Mouse (Mus musculus) MEL (cell line): ENCODE measurements around the gene Klf12. TPM values are rescaled to one million over a fixed set of nuclear protein-coding genes. Genes with fewer than 3 reads are reported as not detected.

Source experiments
- DNase-seq: peaks from one replicate; pipeline ENCODE4 v3.0.0; 2011; ENCODE audit warnings: low read depth, low spot score
- H3K27ac ChIP-seq: 2 replicates; pipeline ENCODE4 v1.5.1; 2012; ENCODE audit warnings: low read depth, mild to moderate bottlenecking, control low read depth, low read length, moderate library complexity; ENCODE audit not compliant: control insufficient read depth
- H3K27me3 ChIP-seq, 2 experiments: fragments of 150-350 bp in 1 of 2; sonication (generic) in 1 of 2; 2 replicates each; pipeline ENCODE4 v1.6.1; 2012; ENCODE audit warnings: low read length in 2 of 2, mild to moderate bottlenecking in 2 of 2, improper control_type of control experiment in 1 of 2, moderate library complexity in 1 of 2; ENCODE audit not compliant: insufficient read depth in 2 of 2, control insufficient read depth in 1 of 2
- H3K36me3 ChIP-seq, 2 experiments: 2 replicates each; pipeline ENCODE4 v1.6.1; 2012 to 2014; ENCODE audit warnings: low read length in 2 of 2, improper control_type of control experiment in 1 of 2, inconsistent platforms in 1 of 2, mild to moderate bottlenecking in 1 of 2; ENCODE audit not compliant: insufficient read depth in 2 of 2, control insufficient read depth in 1 of 2
- H3K4me1 ChIP-seq, 2 experiments: fragments of 150-350 bp in 1 of 2; sonication (generic) in 1 of 2; 2 replicates each; pipeline ENCODE4 v1.6.1; 2012; ENCODE audit warnings: low read length in 2 of 2, improper control_type of control experiment in 1 of 2, mild to moderate bottlenecking in 1 of 2; ENCODE audit not compliant: insufficient read depth in 2 of 2, control insufficient read depth in 1 of 2
- H3K4me3 ChIP-seq, 2 experiments: fragments of 150-350 bp in 1 of 2; sonication (generic) in 1 of 2; 2 replicates each; pipeline ENCODE4 v1.5.1; 2012; ENCODE audit warnings: low read depth in 2 of 2, low read length in 2 of 2, mild to moderate bottlenecking in 2 of 2, moderate library complexity in 2 of 2, control low read depth in 1 of 2, improper control_type of control experiment in 1 of 2; ENCODE audit not compliant: control insufficient read depth in 1 of 2, insufficient read depth in 1 of 2
- H3K79me2 ChIP-seq: 2 replicates; pipeline ENCODE4 v1.6.1; 2012; ENCODE audit warnings: mild to moderate bottlenecking, low read length, moderate library complexity; ENCODE audit not compliant: control insufficient read depth, poor library complexity, insufficient read depth
- H3K9ac ChIP-seq: 2 replicates; pipeline ENCODE4 v1.6.1; 2012; ENCODE audit warnings: low read depth, mild to moderate bottlenecking, control low read depth, low read length, moderate library complexity; ENCODE audit not compliant: control insufficient read depth, poor library complexity, severe bottlenecking
- H3K9me3 ChIP-seq: fragments of 150-350 bp; sonication (generic); replicated peaks from 2 replicates; pipeline ENCODE4 v1.6.1; 2012; ENCODE audit warnings: mild to moderate bottlenecking, low read length, improper control_type of control experiment, moderate library complexity; ENCODE audit not compliant: insufficient read depth
- CHD1 ChIP-seq: IDR thresholded peaks from 2 replicates; pipeline ENCODE4 v1.6.1; 2012; ENCODE audit warnings: low read depth, mild to moderate bottlenecking, inconsistent platforms, low read length, improper control_type of control experiment
- E2F4 ChIP-seq: IDR thresholded peaks from 2 replicates; pipeline ENCODE4 v1.6.1; 2011; ENCODE audit warnings: low read depth, low read length, improper control_type of control experiment, borderline replicate concordance
- EP300 ChIP-seq, 2 experiments: IDR thresholded peaks; 2 replicates each; pipeline ENCODE4 v1.6.1; 2011; ENCODE audit warnings: improper control_type of control experiment in 2 of 2, low read length in 2 of 2, low read depth in 1 of 2, mild to moderate bottlenecking in 1 of 2
- GABPA ChIP-seq: IDR thresholded peaks from 2 replicates; pipeline ENCODE4 v1.6.1; 2012; ENCODE audit warnings: low read depth, mild to moderate bottlenecking, inconsistent platforms, low read length, improper control_type of control experiment, moderate library complexity
- GATA1 ChIP-seq: IDR thresholded peaks from 2 replicates; pipeline ENCODE4 v1.6.1; 2011; ENCODE audit warnings: low read depth, low read length, improper control_type of control experiment
- JUND ChIP-seq: IDR thresholded peaks from 2 replicates; pipeline ENCODE4 v1.6.1; 2011; ENCODE audit warnings: low read depth, mild to moderate bottlenecking, improper control_type of control experiment, low read length
- MAX ChIP-seq: IDR thresholded peaks from 2 replicates; pipeline ENCODE4 v1.6.1; 2011; ENCODE audit warnings: low read length, improper control_type of control experiment
- MAZ ChIP-seq: IDR thresholded peaks from 2 replicates; pipeline ENCODE4 v1.6.1; 2012; ENCODE audit warnings: low read depth, mild to moderate bottlenecking, inconsistent platforms, low read length, improper control_type of control experiment
- MXI1 ChIP-seq: IDR thresholded peaks from 2 replicates; pipeline ENCODE4 v1.6.1; 2011; ENCODE audit warnings: mild to moderate bottlenecking, low read depth, low read length, improper control_type of control experiment
- NRF1 ChIP-seq: IDR thresholded peaks from 2 replicates; pipeline ENCODE4 v1.6.1; 2014; ENCODE audit warnings: low read depth, mild to moderate bottlenecking, inconsistent platforms, low read length, improper control_type of control experiment, moderate library complexity; ENCODE audit not compliant: poor library complexity, insufficient read depth, severe bottlenecking
- POLR2AphosphoS5 ChIP-seq: IDR thresholded peaks from 2 replicates; pipeline ENCODE4 v1.6.1; 2012; ENCODE audit warnings: low read depth, borderline replicate concordance, mild to moderate bottlenecking, inconsistent platforms, low read length, moderate library complexity, mixed read lengths
- RAD21 ChIP-seq: IDR thresholded peaks from 2 replicates; pipeline ENCODE4 v1.6.1; 2011; ENCODE audit warnings: mild to moderate bottlenecking, low read depth, low read length, improper control_type of control experiment
- RCOR1 ChIP-seq: IDR thresholded peaks from 2 replicates; pipeline ENCODE4 v1.6.1; 2012; ENCODE audit warnings: low read depth, mild to moderate bottlenecking, inconsistent platforms, low read length, improper control_type of control experiment
- SIN3A ChIP-seq: IDR thresholded peaks from 2 replicates; pipeline ENCODE4 v1.6.1; 2012; ENCODE audit warnings: low read length, improper control_type of control experiment, inconsistent platforms
- SMC3 ChIP-seq: IDR thresholded peaks from 2 replicates; pipeline ENCODE4 v1.6.1; 2011; ENCODE audit warnings: low read depth, low read length, improper control_type of control experiment
- TAL1 ChIP-seq: IDR thresholded peaks from 2 replicates; pipeline ENCODE4 v1.6.1; 2012; ENCODE audit warnings: mild to moderate bottlenecking, inconsistent platforms, low read length, moderate library complexity, mixed read lengths
- TCF12 ChIP-seq: IDR thresholded peaks from 2 replicates; pipeline ENCODE4 v1.6.1; 2014; ENCODE audit warnings: low read depth, mild to moderate bottlenecking, inconsistent platforms, low read length, improper control_type of control experiment, moderate library complexity
- USF2 ChIP-seq, 2 experiments: IDR thresholded peaks; 2 replicates each; pipeline ENCODE4 v1.6.1; 2011 to 2012; ENCODE audit warnings: improper control_type of control experiment in 2 of 2, low read length in 2 of 2, borderline replicate concordance in 1 of 2, inconsistent platforms in 1 of 2, low read depth in 1 of 2, mild to moderate bottlenecking in 1 of 2; ENCODE audit not compliant: insufficient read depth in 1 of 2
- ZC3H11A ChIP-seq: IDR thresholded peaks from 2 replicates; pipeline ENCODE4 v1.6.1; 2012; ENCODE audit warnings: low read depth, mild to moderate bottlenecking, inconsistent platforms, low read length, improper control_type of control experiment
- ZKSCAN1 ChIP-seq: IDR thresholded peaks from 2 replicates; pipeline ENCODE4 v1.6.1; 2012; ENCODE audit warnings: low read depth, mild to moderate bottlenecking, inconsistent platforms, low read length, improper control_type of control experiment, moderate library complexity
- polyA plus RNA-seq, 2 experiments: library from polyadenylated mRNA; stranded (reverse) in 1 of 2; unstranded in 1 of 2; fragments of >175 nt in 1 of 2; fragments of >200 nt in 1 of 2; gene quantifications; 2 replicates each; pipeline versions ENCODE4 v1.2.1 to v1.2.4; 2012; ENCODE audit warnings: low replicate concordance in 2 of 2, low read depth in 1 of 2; ENCODE audit not compliant: insufficient read length in 2 of 2, insufficient read depth in 1 of 2, missing spikeins in 1 of 2
- total RNA-seq: library from RNA; depleted of rRNA; stranded (reverse); fragments of 300-350 nt; gene quantifications from 2 replicates; pipeline ENCODE4 v1.2.3, GENCODE M21; 2012

Klf12 gene
- total and polyA plus RNA-seq, 3 experiments = 0.42 to 1.2 TPM; not detected in 1

- Histone ChIP-seq H3K4me1 (no peaks in the 10 kb centered on the region), H3K27ac (no peak overlapping the region), H3K36me3 (no peaks in the 10 kb centered on the region), H3K27me3 (no peaks in the 10 kb centered on the region), H3K9me3 (no peaks in the 10 kb centered on the region), H3K9ac (no peak overlapping the region)
- DNase-seq = no peak
- TF ChIP-seq POLR2AphosphoS5 (no peak), MXI1 (no peak), RCOR1 (no peak), JUND (no peak), MAZ (no peak), MAX (no peak), RAD21 (no peak), GATA1 (no peak), SMC3 (no peak), GABPA (no peak), TAL1 (no peak), ZC3H11A (no peak), EP300 (IDR thresholded peaks at IDR 0.05; ENCODE audit: low read depth in 1 of 2, low read length in 2 of 2) (no peak)
- TF ChIP-seq, all 39 proteins: peak for 0
- Histone ChIP-seq H3K4me3 (no peak overlapping the region), H3K79me2 (no peaks in the 10 kb centered on the region)
Measured at GRCm38 (mm10) chr14:100103818-100104217, 180.7 kb downstream of the Klf12 start.

DNA sequence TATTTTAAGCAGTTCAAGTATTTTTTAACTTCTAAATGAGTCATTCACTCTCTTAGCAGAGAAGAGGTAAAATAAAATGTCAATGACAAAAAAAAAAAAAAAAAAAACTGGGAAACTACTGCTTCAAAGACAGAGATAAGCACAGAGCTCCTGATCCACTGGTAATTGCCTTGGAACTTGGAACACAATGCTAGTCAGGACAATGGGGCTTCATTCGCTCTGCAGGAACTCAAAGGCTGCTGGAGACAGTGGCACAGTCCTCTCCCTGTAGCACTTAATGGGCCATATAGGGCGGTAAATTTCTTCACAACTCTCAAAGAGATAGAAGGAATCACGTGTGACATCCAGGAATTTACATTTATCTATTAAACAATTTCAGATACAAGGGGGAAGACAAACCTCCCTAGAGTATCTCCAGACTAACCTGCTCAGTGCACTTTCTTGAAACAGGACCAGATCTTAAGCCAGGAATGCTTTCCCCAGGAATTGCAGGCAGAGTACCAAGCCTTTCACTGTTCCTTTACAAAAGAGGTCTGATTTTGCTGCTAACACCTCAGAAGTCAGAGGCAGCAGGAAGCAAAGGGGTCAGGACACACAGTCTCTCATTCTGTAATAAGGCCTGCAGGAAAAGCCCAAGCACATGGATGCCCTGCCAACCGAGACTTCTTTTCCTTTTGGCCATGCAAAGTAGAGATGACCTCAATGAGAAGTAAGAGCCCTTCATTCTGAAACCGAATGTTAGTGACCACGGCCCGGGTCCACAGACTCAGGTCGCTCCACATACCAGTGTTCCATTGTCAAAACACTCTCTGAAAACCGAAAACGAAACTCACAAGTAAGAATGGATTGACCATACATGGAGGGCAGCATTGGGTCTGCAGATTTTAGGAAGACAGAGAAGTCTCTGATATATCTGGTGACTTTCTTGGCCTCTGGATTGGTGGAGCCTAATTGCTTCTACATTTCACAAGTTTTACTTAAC, 187.0 kb downstream of the Klf12 start:
- Histone ChIP-seq H3K4me3 (no peak overlapping the region), H3K79me2 (no peaks in the 10 kb centered on the region), H3K9ac (no peak overlapping the region), H3K4me1 (no peaks in the 10 kb centered on the region), H3K27ac (no peak overlapping the region), H3K27me3 (no peaks in the 10 kb centered on the region), H3K9me3 (no peaks in the 10 kb centered on the region), H3K36me3 (no peaks in the 10 kb centered on the region)
- TF ChIP-seq ZC3H11A = no peak
- no peak for TF ChIP-seq E2F4
- no peak for TF ChIP-seq ZKSCAN1
- TF ChIP-seq TCF12 = no peak
- TF ChIP-seq GATA1 = no peak
- no peak for TF ChIP-seq MAZ
- TF ChIP-seq SIN3A = no peak
- no peak for TF ChIP-seq RAD21
- TF ChIP-seq CHD1 = no peak
- no peak for TF ChIP-seq SMC3
- TF ChIP-seq USF2 (IDR thresholded peaks at IDR 0.05; ENCODE audit: borderline replicate concordance in 1 of 2, insufficient read depth in 1 of 2, low read depth in 1 of 2, low read length in 2 of 2) = no peak
- TF ChIP-seq NRF1 = no peak
- no peak for TF ChIP-seq MXI1
- TF ChIP-seq RCOR1 = no peak
- no peak for DNase-seq
